Mouse (Mus musculus) WW6 (cell line): ENCODE data around the gene Dnmt1.

ENCODE experiments used
- DNase-seq: peaks from one replicate; pipeline ENCODE4 v3.0.0-alpha.2; 2013; ENCODE audit warnings: low read depth, low spot score

Dnmt1 gene

DNA sequence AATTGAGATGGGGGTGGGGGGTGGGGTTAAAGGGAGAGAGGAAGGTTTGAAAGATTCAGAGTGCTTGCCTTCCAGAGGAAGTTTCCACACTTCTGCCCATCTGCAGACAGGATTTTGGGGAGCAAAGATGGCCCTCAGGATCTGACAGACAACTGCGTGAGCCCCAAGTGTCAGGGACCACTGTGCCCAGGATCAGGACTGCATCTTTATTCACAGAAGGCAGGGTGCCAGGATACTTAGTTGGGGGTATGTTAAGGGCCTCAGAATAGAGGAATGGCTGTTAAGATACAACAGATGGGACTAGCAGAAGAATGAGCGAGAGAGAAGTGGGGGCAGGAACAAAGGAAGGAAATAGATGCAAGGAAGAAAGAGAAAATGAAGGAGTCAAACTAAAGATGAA lies 73.1 kb downstream of the Dnmt1 start:
- no peak for DNase-seq

DNA sequence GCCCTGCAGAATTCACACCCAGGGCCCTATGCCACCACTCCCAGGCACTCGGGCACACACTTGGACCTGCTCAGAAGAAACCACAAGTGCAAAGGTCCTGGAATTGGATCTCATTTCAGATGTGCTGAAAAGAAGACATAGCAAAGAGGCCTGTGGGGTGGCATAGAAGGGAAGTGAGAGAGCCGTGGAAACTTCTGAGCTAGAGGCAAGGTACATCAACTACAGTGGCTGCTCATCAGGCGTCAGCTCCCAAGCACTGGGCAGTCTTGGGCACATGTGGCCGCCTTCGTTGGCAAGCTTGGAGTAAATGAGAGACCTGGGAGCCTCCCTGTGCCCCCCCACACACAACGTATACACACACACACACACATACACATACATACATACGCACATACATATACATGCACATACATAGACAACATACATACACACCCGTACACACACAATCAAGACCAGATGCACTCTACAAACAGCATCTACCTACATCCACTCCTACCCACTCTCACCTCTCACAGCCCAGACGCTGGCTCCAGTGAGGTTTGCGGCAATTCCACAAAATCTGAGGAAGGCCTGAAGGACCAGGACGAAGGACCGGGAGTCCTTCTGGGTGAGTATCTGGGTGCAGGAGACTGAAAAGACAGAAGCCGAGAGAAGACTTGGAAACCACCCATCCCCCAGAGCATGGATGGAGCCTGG lies 80.4 kb downstream of the Dnmt1 start, which contains the start of gene Angptl6:
Gene Angptl6, minus strand, starts transcription at position 631 of the 696 bp plus-strand sequence.
- DNase-seq = no peak

DNA sequence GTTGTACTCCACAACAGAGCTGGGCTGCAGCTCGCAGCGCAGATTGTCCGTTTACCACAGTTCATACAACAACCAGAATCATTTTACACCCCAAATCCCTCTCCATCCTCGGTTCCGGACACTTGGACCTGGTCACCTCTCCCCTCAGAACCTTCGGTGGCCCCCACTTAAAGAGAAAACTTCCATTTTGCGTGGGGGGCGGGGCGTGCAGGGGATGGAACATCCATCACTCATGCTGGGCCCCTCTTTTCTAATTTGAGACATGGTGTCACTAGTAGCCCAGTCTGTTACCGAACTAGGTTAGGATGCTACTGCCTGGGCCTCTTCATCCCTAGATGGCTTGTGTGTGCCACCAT lies 81.0 kb downstream of the Dnmt1 start:
- DNase-seq = no peak

DNA sequence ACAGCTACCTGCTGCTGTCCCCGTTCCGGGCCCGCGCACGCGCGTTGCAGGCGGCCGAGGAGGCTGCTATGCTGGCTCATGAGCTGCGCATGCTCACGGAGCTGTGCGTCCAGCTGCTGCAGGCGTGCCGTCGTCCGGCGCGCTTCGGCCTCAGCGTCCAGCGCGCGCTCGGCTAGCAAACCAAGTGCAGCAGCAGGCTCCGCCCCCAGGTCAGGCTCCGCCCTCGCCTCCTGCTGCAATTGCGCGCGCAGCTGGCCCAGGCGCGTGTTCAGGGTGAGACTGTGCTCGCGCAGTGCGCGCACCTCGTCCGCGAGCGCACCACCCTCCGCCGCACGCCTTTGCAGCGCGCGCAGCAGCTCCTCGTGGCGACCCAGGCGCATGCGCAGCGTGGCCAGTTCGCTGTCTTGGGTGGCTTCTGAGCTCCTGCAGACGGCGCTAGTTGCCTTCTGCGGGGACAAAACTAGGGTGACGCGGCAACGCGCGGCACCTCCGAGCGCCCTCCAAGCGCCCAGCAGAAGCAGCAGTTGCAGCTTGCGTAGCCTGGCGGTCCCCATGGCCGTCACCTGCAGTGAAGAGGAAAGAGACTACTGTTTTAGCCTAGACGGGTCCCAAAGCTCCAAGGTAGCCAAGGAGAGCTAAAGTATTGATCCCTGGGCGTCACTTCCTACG lies 81.5 kb downstream of the Dnmt1 start:
- DNase-seq = peak; percentile 98

DNA sequence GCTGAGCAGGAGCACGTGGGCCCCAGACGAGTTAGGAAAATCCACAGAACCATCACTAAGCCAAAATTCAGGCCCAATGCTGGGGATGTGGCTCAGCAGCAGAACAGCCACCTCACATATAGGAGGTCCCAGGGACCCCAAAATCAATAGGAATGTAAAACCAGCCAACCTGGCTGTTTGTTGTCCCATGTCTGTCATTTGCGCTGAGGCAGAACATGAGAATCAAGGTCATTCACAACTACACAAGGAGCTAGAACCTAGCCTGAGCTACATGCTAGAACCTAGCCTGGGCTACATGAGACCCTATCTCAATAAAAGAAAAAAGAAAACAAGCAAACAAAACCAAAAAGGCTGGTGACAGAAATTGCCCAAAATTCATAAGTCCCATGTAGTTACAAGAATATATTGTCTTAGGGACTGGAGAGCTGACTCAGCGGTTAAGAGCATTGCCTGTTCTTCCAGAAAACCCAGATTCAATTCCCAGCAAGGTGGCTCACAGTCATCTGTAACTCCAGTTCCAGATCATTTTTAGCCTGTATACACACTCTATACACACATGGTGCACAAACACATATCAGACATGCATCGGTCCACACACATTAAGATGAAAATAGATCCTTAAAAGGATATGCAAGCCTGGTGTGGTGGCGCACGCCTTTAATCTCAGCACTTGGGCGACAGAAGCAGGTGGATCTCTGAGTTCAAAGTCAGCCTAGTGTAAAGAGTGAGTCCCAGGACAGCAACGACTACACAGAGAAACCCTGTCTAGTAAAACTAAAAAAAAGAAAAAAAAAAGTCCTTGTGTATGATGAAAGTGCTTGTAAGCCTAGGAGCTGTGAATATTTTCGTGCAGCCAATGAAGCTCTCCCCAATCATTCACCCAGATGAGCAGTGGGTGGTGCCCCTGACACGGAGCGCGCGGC lies 82.3 kb downstream of the Dnmt1 start:
- no peak for DNase-seq

DNA sequence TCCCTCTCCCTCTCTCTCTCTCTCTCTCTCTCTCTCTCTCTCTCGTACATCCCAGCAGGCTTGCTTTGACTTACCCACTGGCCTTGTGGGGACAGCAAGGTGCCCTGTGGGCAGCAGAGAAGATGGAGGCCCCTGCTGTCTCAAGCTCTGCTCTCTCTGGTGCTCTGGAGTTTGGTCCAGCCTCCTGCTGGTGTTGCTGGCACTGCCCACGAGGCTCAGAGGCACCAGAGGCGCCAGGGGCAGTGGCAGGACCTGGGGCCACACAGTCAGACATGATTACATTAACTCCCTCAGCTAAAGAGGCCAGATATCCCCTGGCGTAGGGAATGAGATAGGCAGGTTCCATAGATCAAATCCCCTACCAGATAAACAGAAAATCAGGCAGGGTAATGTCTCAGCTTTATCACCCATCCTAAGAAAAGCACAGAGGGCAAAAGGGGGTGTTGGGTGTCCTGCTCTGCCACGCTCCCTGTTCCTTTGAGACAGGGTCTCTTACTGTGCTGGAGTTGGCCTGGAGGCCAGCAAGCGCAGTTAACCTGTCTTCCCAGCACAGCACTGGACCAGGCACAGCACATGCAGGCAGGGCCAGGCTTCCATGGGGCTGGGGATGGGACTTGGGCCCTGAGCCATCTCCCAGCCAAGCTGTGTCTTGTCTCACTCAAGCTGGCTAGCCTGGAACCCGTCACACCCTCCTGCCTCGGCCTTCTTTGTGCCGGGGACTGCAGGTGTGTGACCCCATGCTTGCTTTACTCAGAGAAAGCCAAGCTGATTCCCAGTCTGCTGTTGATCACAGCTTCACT lies 83.2 kb downstream of the Dnmt1 start:
- no peak for DNase-seq

DNA sequence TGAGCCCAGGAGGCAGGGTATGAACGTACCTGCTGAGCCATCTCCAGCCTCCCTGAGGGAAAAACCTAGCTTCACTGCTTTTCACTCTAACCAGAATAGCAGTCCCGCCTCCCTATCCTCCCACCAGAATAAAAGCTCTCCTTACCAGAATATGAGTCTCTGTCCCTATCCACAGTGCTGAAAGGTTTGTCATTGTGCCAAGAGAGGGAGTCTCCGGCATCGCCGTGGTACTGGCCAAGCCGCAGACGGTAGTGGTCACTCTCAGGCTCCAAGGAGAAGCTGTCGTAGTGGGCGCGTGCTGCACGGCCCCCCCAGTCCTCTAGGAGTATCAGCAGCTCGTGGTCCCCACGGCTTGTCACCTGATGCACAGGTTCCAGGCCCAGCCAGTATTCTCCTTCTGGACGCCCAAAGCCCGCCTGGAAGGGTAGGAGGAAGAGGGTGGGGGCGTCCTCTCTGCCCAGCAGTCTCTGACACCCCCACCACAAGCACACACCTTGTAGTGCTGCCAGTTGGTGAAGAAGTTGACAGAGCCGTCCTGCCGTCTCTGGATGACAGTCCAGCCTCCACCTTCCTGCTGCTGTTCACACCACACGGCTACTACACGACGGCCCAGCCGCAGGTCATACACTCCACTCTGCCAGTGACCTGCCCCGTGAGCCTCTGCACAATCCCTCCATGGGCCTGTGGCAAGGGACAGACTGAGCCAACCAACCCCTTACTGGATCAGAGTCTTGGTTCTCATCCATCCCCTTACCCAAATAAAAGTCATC lies 84.5 kb downstream of the Dnmt1 start:
- DNase-seq = no peak

DNA sequence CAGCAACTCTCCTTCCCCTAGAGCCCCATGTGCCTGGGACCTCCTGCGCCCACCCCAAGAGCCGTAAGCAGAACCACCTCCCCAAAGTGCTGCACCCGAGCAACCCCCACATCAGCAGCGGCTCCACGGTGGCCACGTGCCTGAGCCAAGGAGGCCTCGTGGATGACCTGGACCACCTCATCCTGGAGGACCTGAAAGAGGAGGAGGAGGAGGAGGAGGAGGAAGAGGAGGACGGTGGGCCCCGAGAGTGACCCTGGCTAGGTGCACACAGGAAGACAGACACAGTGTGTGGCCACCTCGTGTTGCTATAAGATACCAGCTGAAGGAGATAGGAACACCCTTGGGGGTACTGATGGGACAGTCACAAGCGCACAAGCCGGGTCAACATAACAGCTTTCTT lies 86.2 kb downstream of the Dnmt1 start:
- DNase-seq = no peak

DNA sequence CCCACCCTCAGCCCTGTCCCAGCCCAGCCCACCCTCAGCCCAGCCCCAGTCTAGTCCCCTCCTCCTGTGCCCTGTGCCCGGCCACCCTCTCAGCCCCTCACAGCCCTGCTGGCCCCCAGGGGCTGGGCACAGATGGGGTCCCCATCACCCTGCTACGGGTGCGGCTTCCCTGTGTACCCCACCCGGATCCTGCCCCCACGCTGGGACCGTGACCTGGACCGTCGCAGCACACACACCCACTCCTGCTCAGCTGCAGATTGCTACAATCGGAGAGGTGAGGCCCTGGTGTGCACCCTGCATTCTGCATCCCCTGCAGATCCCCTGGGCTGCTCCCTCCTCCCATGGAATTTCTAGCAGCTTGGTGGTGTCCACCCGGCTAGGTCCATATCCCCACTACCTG lies 86.7 kb downstream of the Dnmt1 start:
- no peak for DNase-seq

DNA sequence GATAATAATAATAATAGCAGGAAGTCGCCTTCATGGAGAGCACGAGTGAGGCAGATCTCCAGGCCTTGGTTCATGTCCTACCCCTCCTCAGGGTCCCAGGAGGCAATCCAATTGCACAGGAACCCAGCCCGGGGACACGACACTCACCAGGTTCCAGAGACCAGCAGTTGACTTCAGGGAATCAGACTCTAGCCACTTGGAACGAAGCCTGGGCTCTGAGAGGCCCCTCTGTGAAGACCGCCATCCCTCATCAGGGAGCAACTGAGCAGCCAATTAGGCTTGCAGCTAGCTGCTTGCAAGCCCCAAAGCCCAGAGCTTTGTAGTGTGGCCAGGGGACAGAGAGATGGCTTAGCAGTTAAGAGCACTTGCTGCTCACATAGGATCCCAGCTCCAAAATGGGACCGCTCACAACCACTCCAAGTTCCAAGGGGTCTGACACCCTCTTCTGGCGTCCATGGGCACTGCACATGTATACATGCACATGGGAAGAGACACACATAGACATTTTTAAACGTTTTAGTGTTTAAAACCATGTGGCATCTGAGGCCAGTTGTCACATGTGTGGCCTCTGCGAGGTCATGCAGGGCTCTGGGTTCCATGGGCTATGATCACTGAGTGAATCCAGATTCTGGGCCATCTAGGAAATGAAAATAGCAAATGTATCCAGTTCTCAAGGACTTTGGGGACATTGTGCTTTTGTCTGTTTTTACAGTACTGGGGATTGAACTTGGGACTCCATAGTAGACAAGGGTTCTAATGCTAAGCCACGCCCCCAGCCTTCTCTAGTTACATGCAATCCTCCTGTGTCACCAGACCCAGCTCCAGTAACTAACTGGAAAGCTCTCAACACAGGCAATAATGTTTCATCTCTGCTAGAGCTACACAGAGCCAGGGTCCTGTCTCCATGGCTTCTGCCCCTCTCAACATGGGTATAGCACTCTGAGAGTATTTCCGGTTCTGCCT lies 89.2 kb downstream of the Dnmt1 start:
- no peak for DNase-seq

DNA sequence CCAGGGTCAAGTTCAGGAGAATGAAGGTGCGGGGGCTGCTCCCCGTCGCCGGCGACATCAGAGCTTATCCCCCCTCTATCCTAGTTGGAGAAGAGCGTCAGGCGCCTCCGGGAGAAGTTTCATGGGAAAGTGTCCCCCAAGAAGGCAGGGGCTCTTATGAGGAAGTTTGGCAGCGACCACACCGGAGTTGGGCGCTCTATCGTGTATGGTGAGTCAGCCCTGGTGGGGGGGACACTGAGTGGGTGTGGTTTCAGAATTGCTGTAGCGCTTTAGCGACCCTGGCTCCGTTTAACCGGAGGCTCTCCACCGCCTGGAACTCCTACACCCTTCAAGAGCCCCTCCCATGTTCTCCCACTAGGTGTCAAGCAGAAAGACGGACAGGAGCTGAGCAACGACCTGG lies 90.4 kb downstream of the Dnmt1 start:
- DNase-seq = no peak

DNA sequence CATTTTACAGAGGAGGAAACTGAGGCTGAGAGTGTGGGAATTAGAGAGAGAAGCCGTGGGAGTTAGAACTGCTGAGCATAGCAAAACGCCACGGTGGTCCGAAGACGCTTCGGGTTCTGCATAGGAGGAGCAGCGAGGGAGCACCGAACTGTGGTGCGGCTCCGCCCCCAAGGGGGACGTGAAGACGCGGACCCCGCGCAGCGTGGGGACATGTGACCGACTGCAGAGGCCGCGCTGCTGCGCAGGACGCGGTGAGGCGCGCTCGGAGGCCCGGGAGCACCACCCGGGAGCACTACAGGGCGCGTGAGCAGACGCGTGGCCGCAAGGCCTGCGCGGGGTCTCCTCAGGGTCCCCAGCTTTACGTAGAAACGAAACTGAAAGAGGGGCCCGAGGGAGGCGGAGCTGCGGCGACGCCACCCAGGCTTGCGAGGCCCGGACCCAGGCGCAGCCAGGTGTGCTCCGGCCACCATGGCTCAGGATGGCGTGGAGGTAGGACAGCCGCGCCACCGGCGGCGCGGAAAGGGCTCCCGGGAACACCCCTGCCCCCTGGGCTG lies 91.2 kb downstream of the Dnmt1 start, which contains the start of gene A230050P20Rik:
Gene A230050P20Rik, plus strand, starts transcription at position 195 of the 554 bp plus-strand sequence.
- DNase-seq = no peak

DNA sequence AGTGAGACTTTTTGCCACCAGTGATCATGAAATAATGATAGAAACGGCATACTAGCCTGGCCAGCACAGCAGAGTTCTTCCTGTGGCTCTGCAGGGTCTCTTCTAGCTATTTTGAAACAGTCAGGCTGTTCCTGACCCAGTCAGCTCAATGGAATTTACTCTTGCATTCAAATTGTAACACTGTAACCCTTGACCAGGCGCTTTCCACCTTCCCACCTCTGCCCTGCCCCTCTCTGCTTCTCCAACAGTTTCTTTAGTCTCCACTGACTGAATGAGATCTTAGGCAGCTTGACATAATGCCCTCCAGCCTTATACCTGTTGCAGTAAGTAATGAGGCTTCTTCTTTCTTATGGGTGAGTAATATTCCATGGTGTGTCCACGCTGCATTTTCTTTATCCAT lies 92.8 kb downstream of the Dnmt1 start:
- DNase-seq = no peak

DNA sequence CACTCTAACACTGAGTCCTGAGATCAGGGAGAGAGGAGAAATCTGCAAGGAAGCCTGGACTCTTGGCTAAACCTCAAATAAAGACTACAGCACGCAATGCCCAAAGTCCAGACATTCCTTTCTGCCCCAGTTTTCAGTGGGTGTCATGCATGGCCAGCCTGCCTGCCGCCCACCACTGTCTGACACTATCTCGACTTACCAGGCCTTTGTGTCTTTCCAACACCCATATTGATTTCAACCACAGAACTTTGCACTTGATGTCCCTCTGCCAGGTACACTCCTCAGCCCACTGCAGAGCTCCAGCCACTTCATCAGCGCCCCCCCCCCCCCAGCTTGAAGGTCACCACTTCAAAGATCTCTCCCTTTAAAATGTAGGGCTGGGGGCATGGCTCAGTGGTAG lies 97.5 kb downstream of the Dnmt1 start:
- no peak for DNase-seq

DNA sequence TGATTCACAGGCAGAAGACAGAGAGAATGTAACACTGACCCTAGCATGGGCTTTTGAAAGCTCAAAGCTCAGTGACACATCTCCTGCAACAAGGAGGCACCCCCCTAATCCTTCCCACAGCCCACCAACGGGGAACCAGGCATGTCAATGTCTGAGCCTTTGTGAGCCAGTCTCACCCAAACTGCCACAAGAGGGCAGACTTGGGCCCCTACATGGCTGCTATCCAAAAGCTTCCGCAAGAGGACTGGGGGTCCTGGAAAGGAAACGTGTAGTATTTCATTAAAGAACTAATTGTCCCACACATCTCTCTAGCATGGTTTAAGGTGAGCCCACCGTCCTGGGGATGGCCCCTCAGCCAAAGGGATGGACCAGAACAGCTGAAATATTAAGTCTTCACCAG lies 97.9 kb downstream of the Dnmt1 start:
- no peak for DNase-seq

DNA sequence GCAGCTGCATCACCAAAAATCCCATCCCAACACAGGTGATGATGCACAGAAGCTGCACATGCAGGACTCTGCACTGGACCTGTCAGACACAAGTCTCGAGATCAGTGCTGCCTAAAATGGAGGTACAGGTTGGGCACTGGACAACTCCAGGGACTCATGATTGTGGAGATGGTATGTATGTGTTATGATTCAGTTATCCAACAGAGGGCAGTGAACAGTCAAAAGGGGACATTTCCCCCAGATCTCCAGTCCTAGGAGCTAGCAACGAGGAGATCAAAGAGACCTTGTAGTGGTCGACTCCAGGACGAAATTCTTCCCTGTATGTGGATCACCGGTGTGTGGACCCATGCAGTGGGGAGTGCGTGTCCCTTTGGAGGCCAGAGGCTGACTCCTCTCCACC lies 99.8 kb downstream of the Dnmt1 start:
- no peak for DNase-seq
